Mouse (Mus musculus) ES-CJ7 (cell line): ENCODE results near the gene Pfdn5.

Experiments used
- DNase-seq: peaks from one replicate; pipeline ENCODE4 v3.0.0; 2011; ENCODE audit warnings: low read depth, low spot score

The Pfdn5 gene

DNA sequence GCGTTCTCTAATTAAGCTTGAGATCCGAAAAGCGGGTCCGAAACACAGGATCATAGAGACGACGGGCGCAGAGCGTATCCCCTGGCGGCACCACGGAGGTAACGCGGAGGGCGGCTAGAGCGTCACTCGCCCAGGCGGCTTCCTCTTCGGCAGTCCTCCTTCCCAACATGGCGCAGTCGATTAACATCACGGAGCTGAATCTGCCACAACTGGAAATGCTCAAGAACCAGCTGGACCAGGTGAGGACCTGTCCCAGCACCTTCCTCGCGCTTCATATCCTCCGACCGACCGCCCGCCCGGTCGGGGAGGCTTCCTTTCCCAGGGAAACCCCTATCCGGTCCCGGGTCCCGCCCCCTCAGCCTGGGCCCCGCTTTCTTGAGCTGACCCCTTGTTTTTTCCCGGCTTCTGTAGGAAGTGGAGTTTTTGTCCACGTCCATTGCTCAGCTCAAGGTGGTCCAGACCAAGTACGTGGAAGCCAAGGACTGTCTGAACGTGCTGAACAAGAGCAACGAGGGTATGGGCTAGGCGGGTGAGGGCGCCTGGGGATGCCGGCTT, at the start of gene Pfdn5:
Gene Pfdn5, plus strand, starts transcription at position 95 of the 555 bp plus-strand sequence.
- peak; percentile 90 for DNase-seq

DNA sequence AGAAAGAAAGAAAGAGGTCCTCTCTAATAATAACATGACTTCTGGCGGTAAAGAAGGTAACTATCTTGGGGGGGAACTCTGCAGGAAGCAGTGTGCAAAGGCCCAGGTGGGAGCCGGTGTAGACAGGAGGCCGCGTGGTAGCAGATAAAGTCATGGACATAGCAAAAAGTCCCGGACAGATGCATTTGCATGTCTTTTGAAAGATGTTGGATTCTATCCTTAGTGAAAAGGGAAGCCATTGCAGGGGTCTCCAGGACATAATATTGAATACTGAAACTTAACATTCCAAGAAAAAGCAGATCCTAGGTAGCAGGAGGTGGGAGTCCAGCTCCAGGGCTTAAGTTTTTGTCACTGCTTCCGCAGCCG, 47.2 kb upstream of the Pfdn5 start:
- no peak for DNase-seq

- DNase-seq = peak; percentile 86
Measured at GRCm38 (mm10) chr15:102279092-102279782, 46.7 kb upstream of the Pfdn5 start, which contains the start of gene Mfsd5. Gene Mfsd5 (plus strand): TSS chr15:102279454.

DNA sequence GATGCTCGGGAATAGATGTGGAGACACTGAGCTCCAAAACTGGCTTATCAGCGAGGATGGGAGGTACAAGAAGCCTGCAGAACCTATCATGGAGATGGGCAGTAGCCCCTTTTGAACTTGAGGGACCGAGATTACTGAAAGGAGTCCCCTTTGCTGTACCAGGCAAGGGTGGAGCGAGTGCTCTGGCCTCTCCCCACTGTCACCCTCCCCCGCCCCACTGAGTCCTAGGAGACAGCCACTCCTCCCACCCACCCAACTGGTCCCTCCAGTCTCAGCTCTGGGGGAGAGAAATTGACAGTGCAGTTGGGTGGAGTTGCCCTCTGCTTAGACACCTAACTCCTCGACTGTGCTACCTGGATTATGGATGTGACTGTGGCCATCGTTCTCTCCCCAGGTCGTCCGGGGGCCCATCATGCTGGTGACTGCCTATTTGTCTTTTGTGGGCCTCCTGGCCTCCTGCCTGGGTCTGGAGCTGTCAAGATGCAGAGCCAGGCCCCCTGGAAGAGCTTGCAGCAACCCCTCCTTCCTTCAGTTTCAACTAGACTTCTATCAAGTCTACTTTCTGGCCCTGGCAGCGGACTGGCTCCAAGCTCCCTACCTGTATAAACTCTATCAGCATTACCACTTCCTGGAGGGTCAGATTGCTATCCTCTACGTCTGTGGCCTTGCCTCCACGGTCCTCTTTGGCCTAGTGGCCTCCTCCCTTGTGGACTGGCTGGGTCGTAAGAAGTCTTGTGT, 46.0 kb upstream of the Pfdn5 start:
- peak; percentile 71 for DNase-seq

DNA sequence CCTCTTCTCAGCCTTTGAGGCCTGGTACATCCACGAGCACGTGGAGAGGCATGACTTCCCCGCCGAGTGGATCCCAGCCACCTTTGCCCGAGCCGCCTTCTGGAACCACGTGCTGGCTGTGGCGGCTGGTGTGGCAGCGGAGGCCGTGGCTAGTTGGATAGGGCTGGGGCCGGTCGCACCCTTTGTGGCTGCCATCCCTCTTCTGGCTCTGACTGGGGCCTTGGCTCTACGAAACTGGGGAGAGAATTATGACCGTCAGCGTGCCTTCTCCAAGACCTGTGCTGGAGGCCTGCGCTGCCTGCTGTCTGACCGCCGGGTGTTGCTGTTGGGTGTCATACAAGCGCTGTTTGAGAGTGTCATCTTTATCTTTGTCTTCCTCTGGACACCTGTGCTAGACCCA, 45.3 kb upstream of the Pfdn5 start:
- no peak for DNase-seq

- peak; percentile 41 for DNase-seq
Measured at GRCm38 (mm10) chr15:102282463-102283292, 43.2 kb upstream of the Pfdn5 start.

DNA sequence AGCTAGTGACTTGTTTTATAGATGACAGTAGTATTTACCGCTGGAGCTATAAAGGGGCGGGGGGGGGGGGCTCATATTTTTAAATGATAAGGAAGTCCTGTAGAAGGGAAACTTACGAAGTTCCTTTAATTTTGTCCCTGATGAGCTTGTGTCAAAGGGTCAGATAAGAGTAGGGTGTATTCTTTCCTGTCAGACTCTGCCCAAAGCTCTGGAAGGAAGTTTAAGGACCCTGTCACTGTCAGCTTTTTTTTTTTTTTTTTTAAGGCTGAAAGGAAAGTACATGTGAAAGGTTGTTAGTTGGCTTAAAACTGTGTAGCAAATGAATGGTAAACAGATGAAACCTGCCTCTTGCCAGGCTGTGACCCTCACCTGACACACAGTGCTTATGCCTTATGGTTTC, 42.3 kb upstream of the Pfdn5 start:
- DNase-seq = no peak

DNA sequence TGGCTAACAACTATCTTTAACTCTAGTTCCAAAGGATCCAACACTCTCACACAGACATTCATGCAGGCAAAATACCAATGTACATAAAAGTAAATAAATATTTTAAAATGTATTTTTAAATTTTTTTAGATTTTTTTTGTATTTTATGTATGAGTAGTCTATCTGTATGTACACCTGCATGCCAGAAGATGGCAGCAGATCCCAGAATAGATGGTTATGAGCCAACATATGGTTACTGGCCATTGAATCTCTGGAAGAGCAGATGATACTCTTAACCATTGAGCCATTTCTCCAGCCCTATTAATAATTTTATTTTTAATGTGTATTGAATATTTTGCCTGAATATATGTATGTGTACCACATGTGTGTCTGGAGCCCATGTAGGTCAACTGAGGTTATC, 38.5 kb upstream of the Pfdn5 start:
- peak; percentile 47 for DNase-seq

DNA sequence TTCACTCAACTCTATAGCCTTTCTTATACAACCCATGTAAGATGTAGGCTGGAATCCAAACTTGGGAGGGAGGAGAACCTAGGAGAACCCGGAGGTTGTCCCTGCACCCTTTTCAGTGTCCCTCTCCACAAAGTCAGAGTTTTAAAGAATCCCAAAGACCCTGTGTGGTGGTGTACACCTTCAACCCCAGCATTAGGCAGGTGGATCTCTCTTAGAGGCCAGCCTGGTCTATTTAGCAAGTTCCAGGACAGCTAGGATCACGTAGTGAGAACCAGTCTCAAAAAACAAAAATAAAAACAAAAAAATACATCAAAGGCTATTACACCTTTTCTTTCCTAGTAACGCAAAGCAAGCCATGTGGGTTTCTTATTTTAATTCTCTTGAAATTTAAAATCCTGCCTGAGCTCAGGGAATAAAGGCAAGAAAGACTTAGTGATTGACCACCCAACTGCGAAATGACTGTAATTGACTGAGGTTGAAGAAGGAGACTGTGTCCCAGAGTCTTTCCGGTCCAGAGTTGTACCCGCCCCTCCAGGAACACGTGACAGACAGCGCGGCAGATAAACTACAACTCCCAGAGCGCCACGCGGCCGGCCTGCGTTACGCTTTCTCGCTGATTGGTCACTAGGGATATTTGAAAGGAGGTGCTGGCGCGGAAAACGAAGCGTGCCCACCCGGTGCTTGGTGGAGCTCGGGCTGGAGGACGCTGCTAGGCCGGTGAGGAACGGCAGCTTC, 30.1 kb upstream of the Pfdn5 start, which contains the start of gene Espl1:
Gene Espl1, plus strand, starts transcription at position 634 of the 735 bp plus-strand sequence.
- DNase-seq = peak; percentile 96

- no peak for DNase-seq
Measured at GRCm38 (mm10) chr15:102296368-102297006, 29.4 kb upstream of the Pfdn5 start.

DNA sequence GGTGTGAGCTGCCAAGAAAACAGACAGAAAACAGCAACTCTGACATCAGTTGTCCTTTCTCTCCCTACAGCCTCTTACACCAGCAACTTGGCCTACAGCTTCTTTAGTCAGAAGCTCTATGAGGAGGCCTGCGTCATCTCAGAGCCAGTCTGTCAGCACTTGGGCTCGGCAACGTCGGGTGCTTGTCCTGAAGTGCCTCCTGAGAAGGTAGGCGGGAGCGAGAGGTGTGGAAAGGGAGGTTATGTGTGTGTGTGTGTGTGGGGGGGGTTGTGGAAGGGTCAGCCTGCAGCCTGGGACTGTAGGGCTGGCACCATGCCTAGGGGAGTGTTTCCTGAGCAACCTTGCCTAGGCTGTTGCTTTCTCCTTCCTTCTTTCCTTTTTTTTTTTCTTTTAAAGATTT, 23.4 kb upstream of the Pfdn5 start:
- no peak for DNase-seq

DNA sequence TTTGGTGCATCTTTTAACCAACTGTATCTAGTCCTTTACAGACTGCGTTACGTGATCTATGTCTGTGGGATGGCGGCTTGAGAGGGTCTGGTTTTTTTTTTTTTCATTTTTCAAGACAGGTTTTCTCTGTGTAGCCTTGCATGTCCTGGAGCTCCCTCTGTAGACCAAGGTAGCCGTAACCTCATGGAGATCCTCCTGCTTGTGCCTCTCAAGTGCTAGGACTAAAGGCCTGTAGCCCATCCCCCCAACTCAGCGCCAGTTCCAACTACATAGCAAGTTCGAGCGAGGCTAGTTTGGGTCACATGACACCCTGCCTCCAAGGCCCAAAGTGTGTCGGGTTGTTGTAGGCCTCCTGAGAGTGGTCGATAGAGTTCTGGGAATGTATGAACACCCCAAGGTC, 17.2 kb upstream of the Pfdn5 start:
- DNase-seq = peak; percentile 59

DNA sequence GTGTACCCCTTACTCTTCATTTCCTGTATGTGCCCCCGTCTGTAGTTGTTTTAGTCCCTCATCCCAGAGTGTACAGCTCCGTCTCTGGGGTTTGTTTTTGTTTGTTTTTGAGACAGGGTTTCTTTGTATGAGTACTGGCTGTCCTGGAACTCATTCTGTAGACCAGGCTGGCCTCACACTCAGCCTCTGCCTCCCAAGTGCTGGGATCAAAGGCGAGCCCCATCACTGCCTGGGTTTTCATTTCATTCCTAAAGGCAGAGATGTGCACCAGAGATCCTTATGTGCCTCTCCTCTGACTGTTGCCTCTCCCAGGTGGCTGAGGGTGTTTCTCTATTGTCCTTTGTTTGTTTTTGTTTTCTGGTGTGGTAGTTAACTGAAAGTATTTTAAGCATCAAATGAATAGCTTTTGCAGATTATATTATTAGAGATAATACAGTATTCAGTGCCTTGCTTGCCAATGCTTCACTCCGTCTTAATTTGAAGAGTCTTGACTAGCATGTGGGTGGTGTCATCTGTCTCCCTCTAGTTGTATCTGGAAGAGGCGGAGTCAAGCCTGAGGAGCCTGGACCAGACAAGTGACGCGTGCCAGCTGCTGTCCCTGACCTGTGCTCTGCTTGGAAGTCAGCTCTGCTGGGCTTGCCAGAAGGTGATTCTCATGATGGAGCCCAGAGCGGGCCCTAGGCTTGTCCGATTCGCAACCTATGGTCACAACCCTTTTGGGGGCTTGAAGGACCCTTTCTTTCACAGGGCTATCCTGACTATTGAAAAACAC, 15.7 kb upstream of the Pfdn5 start:
- DNase-seq = no peak

DNA sequence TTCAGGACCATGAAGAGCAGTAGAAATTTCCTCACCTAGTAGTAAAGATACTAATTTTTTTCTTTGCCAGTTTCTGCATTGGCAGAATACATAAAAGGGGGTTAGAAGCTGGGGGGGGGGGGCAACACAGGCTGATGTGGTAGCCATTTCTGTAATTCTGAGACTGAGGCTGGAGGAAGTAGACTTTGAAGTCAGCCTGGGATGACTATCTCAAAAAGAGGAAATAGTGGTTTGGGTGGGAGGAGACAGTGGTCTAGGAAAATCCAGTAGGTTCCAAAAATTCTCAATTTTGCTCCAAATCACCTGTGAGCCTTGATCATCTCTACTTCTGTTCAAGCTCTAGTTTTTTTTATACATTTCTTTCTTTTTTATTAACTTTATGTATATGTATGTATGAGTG, 14.4 kb upstream of the Pfdn5 start:
- no peak for DNase-seq

DNA sequence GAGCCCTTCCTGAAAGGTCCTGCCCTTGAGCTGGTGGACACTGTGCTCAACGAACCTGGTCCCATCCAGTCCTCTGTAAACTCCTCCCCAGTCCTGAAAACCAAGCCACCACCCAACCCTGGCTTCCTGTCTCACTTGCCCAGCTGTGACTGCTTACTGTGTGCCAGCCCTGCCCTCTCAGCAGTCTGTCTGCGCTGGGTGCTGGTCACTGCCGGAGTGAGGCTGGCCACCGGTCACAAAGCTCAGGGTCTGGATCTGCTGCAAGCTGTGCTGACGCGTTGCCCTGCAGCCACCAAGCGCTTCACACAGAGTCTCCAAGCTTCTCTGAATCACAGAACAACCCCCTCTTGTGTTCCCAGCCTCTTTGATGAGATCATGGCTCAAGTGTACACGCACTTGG, 10.6 kb upstream of the Pfdn5 start:
- DNase-seq = no peak

- peak; percentile 78 for DNase-seq
Measured at GRCm38 (mm10) chr15:102316263-102316662, 9.7 kb upstream of the Pfdn5 start.

DNA sequence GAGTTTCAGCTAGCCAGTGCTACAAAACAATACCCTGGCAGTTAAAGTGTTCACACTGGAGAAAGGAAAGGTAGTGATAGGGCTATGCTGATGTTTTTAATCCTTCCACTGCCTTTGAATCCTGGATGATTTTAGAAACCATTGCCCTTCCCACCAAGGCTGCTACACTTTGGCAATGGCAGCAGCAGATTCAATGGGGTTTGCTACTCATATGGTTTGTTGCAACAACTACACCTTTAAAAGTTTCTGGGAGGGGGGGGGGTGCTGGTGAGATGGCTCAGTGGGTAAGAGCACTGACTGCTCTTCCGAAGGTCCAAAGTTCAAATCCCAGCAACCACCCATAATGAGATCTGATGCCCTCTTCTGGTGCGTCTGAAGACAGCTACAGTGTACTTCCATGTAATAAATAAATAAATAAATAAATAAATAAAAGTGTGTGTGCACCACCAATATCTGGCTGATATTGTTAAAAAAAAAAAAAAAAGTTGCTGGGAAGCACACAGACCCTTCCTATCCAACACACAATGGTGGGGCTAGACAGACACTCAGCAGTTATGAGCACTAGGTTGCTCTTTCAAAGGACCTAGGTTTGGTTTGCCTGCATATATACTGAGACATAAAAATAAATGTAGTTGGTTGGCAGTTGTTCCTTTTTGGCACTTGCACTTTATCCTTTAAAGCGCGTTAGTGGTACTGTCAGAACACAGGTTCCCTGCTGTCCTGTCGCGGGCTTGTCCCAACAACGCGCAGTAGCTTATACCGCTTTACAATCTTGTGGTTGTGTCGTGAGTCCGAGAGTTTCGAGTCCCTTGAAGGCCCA, 1.1 kb upstream of the Pfdn5 start:
- DNase-seq = no peak

GRCm38 (mm10) chr15:102326892-102327291, 976 bp downstream of the Pfdn5 start:
- no peak for DNase-seq

GRCm38 (mm10) chr15:102331610-102332015, 5.7 kb downstream of the Pfdn5 start, which contains the start of gene Myg1:
Gene Myg1 (plus strand): TSS chr15:102331709.
- DNase-seq = peak; percentile 88
